Mouse (Mus musculus) liver, embryonic 13.5 days (tissue): ENCODE results near the gene Zdhhc11. TPM values are rescaled to one million over a fixed set of nuclear protein-coding genes. Genes with fewer than 3 reads are reported as not detected.
"Not testable (repeated sequence)": the region's sequence is repeated elsewhere in the genome, so short reads cannot be mapped to it uniquely, and the experiment has no call there.

Experiments
- ATAC-seq: fragments of 200-750 bp; cut with Nextera tagmentation; 2 replicates; pipeline ENCODE4 v1.8.0; 2017; ENCODE audit warnings: low read depth, mild to moderate bottlenecking, moderate number of reproducible peaks, moderate library complexity
- DNase-seq: peaks from one replicate; pipeline ENCODE4 v3.0.0; 2022
- H3K27ac ChIP-seq: fragments of 300-500 bp; sonication (generic); 2 replicates; pipeline ENCODE4 v1.5.1; 2015; ENCODE audit warnings: moderate library complexity, mild to moderate bottlenecking, inconsistent platforms
- H3K27me3 ChIP-seq: fragments of 300-500 bp; sonication (generic); 2 replicates; pipeline ENCODE4 v1.6.1; 2015; ENCODE audit warnings: mild to moderate bottlenecking, inconsistent platforms
- H3K36me3 ChIP-seq: fragments of 300-500 bp; sonication (generic); 2 replicates; pipeline ENCODE4 v1.6.1; 2015; ENCODE audit warnings: mild to moderate bottlenecking, inconsistent platforms
- H3K4me1 ChIP-seq: fragments of 300-500 bp; sonication (generic); replicated peaks from 2 replicates; pipeline ENCODE4 v1.6.1; 2015; ENCODE audit warnings: inconsistent platforms
- H3K4me2 ChIP-seq: fragments of 300-500 bp; sonication (generic); 2 replicates; pipeline ENCODE4 v1.6.1; 2015; ENCODE audit warnings: inconsistent platforms, mild to moderate bottlenecking, moderate library complexity
- H3K4me3 ChIP-seq: fragments of 300-500 bp; sonication (generic); replicated peaks from 2 replicates; pipeline ENCODE4 v1.5.1; 2015; ENCODE audit warnings: mild to moderate bottlenecking, inconsistent platforms
- H3K9ac ChIP-seq: fragments of 300-500 bp; sonication (generic); 2 replicates; pipeline ENCODE4 v1.6.1; 2015; ENCODE audit warnings: mild to moderate bottlenecking, inconsistent platforms
- H3K9me3 ChIP-seq: fragments of 300-500 bp; sonication (generic); replicated peaks from 2 replicates; pipeline ENCODE4 v1.6.1; 2016; ENCODE audit warnings: inconsistent platforms
- WGBS: fragments of 180-500 bp; shearing (Covaris S2); methylation state at CpG from one replicate; pipeline ENCODE4 v1.1.7; 2015; ENCODE audit not compliant: insufficient replicate concordance; 5-methylcytosine and 5-hydroxymethylcytosine counted together
- polyA plus RNA-seq: library from polyadenylated mRNA; unstranded; fragments of >200 nt; fragmentation: Nextera tagmentation; extraction: Ambion mirVana; gene quantifications from 2 replicates; pipeline ENCODE4 v1.2.1, GENCODE M21; 2015

Zdhhc11 gene
- polyA plus RNA-seq, 1 experiment from 2014 or later = not detected

DNA sequence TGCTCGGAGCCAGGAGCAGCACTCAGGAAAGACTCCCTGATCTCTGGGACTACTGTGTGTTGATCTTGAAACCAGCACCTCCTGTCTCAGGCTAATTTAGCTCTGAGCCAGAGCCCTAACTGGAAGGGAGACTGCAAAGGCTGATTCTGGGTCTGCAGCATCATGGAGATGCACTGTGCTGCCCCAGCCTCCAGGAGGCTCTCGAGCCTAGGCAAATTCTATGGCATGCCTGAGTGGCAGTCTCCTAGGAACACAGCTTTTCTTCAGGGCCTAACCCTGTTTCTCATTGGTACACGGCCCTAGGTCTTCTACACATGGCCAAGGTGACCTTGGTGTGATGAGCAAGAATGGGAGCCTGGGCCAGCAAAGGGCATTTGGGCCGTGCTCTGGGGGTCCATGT is 2.5 kb upstream of the Zdhhc11 start:
- Histone ChIP-seq H3K36me3 (peaks cover 45% of the 10 kb centered on the region), H3K4me1 (no peaks in the 10 kb centered on the region), H3K9ac (no peak overlapping the region), H3K9me3 (no peaks in the 10 kb centered on the region), H3K4me2 (no peak overlapping the region), H3K27me3 (no peaks in the 10 kb centered on the region), H3K27ac (no peak overlapping the region), H3K4me3 (no peak overlapping the region)
- ATAC-seq (no peak), DNase-seq (no peak)
- WGBS = 64% methylated on average over 4 of the region's 4 CpGs

DNA sequence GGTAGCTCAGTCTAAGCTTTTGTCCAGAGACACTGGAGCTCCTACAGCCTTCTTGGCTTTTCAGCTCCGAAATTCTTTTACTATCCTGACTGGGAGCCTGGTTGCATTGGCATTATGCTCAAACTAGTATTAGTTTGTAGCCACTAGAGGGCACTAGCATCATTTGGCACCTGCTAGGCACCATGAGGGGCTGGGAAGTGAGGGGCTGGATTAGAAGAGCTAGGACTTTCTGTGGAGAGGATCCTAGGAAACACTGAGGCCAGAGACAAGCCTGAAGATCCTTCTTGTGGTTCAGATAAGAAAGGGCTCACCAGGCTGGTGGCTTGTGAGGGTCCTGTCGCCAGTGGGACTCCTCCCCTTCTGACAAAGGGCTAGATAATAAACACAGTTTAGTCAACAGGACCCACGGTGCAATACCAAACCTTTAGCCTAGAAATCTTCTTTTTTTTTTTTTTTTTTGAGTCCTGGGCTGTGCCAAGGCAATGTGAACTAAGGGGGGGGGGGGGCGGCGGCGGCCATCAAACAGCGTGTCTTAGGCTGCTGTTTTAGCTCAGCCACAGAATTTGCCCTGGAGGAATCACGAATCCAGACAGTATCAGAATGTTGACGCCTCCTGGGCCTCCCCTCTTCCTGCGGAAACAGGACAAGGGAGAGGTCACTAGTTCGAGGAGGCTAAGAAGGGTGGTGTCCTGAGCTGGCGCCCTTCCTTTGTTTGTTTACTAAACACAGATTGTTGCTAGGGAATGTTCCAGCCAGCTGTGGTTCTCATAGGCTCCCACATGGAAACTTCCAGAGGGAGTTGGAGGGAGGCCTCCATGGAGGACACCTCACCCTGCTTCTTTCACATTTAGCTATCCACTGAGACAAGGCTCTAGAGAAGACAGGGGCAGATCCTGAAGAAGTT is 7.1 kb downstream of the Zdhhc11 start:
- DNase-seq (peak; percentile 32), ATAC-seq (peak; percentile 69)
- no peaks in the 10 kb centered on the region for H3K36me3 ChIP-seq
- no peak overlapping the region for H3K27ac ChIP-seq
- 15% methylated on average over 12 of the region's 12 CpGs for WGBS
- no peak overlapping the region for H3K9ac ChIP-seq
- H3K4me3 ChIP-seq = no peak overlapping the region
- peak overlapping the region; percentile 47 for H3K4me2 ChIP-seq
- H3K27me3 ChIP-seq = no peaks in the 10 kb centered on the region
- no peaks in the 10 kb centered on the region for H3K9me3 ChIP-seq
- peaks cover 12% of the 10 kb centered on the region for H3K4me1 ChIP-seq

GRCm38 (mm10) chr13:73974523-73974922 is 10.9 kb downstream of the Zdhhc11 start:
- Histone ChIP-seq H3K4me3 (no peak overlapping the region), H3K27me3 (0 out of 2 replicates have a peak, but pooled peaks cover 1% of the 10 kb centered on the region), H3K36me3 (no peaks in the 10 kb centered on the region), H3K4me2 (no peak overlapping the region), H3K27ac (no peak overlapping the region), H3K4me1 (peaks cover 20% of the 10 kb centered on the region), H3K9me3 (no peaks in the 10 kb centered on the region), H3K9ac (no peak overlapping the region)
- DNase-seq (no peak), ATAC-seq (no peak)
- WGBS = 72% methylated on average over 3 of the region's 3 CpGs

DNA sequence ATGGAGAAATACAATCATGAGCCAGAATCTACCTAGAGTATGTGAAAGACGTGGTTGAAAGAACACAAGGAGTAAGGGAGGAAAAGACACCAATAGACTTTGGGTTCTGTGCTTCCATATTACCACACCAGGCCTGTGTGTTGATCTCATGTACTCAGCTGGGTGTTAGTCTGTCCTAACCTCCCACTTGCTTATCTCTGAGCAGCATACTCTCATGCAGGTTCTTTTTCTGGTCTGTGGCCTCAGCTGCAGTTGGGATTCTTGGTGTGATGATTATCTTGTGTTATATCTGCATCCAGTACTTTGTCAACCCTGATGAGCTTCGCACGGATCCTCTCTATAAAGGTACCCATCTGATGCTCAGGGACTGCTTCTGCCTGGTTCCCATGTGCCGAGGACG is 13.3 kb downstream of the Zdhhc11 start:
- no peaks in the 10 kb centered on the region for H3K36me3 ChIP-seq
- H3K27me3 ChIP-seq = 0 out of 2 replicates have a peak, but pooled peaks cover 3% of the 10 kb centered on the region
- DNase-seq (no peak), ATAC-seq (peak; percentile 78)
- H3K4me1 ChIP-seq = peaks cover 8% of the 10 kb centered on the region
- 55% methylated on average over 5 of the region's 5 CpGs for WGBS
- H3K9ac ChIP-seq = no peak overlapping the region
- no peaks in the 10 kb centered on the region for H3K9me3 ChIP-seq
- H3K4me3 ChIP-seq = no peak overlapping the region
- H3K27ac ChIP-seq = no peak overlapping the region
- no peak overlapping the region for H3K4me2 ChIP-seq

- ATAC-seq = peak; percentile 43
- Histone ChIP-seq H3K36me3 (no peaks in the 10 kb centered on the region), H3K9me3 (no peaks in the 10 kb centered on the region), H3K4me2 (peak overlapping the region; percentile 35), H3K27ac (peak overlapping the region; percentile 31; the same call in 1 of the 2 replicates), H3K4me1 (peaks cover 19% of the 10 kb centered on the region), H3K9ac (no peak overlapping the region), H3K4me3 (no peak overlapping the region), H3K27me3 (no peaks in the 10 kb centered on the region)
- DNase-seq = no peak
- 49% methylated on average over 5 of the region's 5 CpGs for WGBS
Observed at GRCm38 (mm10) chr13:73990325-73990724, 26.7 kb downstream of the Zdhhc11 start.

GRCm38 (mm10) chr13:73990761-73991160 is 27.1 kb downstream of the Zdhhc11 start:
- Histone ChIP-seq H3K4me3 (no peak overlapping the region), H3K27ac (peak overlapping the region; percentile 31; the same call in 1 of the 2 replicates), H3K36me3 (no peaks in the 10 kb centered on the region), H3K9me3 (no peaks in the 10 kb centered on the region), H3K9ac (no peak overlapping the region), H3K4me2 (peak overlapping the region; percentile 35), H3K4me1 (peaks cover 19% of the 10 kb centered on the region), H3K27me3 (no peaks in the 10 kb centered on the region)
- peak; percentile 40 for DNase-seq
- ATAC-seq = peak; percentile 96
- 18% methylated on average over 2 of the region's 2 CpGs for WGBS

GRCm38 (mm10) chr13:73991267-73991666 is 27.6 kb downstream of the Zdhhc11 start:
- no peak for ATAC-seq
- Histone ChIP-seq H3K4me3 (no peak overlapping the region), H3K4me1 (peaks cover 19% of the 10 kb centered on the region), H3K9ac (no peak overlapping the region), H3K4me2 (no peak overlapping the region), H3K36me3 (no peaks in the 10 kb centered on the region), H3K27ac (no peak overlapping the region), H3K9me3 (no peaks in the 10 kb centered on the region), H3K27me3 (no peaks in the 10 kb centered on the region)
- WGBS = 56% methylated on average over 5 of the region's 5 CpGs
- DNase-seq = no peak

DNA sequence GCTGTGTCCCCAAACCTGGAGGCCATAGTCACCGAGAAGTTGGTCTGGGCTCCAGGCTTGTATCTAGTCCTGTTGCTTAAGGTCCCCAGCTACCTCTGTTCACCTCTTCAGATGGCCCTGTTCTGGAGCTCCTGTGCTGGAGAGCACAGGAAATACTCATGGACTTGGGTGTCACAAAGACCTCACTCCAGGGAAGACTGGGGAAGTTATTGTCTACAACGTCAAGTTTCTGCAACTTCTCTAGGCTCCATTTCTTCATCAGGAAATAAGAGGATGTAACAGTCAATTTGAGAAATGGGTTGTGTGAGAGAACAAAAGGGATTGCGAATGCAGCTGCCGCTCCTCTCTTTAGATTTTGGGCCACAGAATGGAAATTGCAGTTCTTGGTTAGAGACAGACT is 32.8 kb downstream of the Zdhhc11 start:
- Histone ChIP-seq H3K4me2 (no peak overlapping the region), H3K4me1 (peaks cover 6% of the 10 kb centered on the region), H3K27me3 (0 out of 2 replicates have a peak, but pooled peaks cover 8% of the 10 kb centered on the region), H3K4me3 (no peak overlapping the region), H3K27ac (no peak overlapping the region), H3K9me3 (no peaks in the 10 kb centered on the region), H3K9ac (no peak overlapping the region), H3K36me3 (no peaks in the 10 kb centered on the region)
- WGBS = 57% methylated on average over 4 of the region's 4 CpGs
- ATAC-seq (no peak), DNase-seq (no peak)

- no peak overlapping the region for H3K4me3 ChIP-seq
- no peak overlapping the region for H3K9ac ChIP-seq
- no peak overlapping the region for H3K4me2 ChIP-seq
- peaks cover 20% of the 10 kb centered on the region; the same call in 1 of the 2 replicates for H3K27me3 ChIP-seq
- no peak for DNase-seq
- no peaks in the 10 kb centered on the region for H3K36me3 ChIP-seq
- no peak for ATAC-seq
- H3K4me1 ChIP-seq = no peaks in the 10 kb centered on the region
- H3K9me3 ChIP-seq = no peaks in the 10 kb centered on the region
- no peak overlapping the region for H3K27ac ChIP-seq
Observed at GRCm38 (mm10) chr13:74000519-74000918, 36.9 kb downstream of the Zdhhc11 start.

- Histone ChIP-seq H3K27me3 (peaks cover 23% of the 10 kb centered on the region), H3K4me1 (no peaks in the 10 kb centered on the region), H3K9ac (no peak overlapping the region), H3K4me3 (no peak overlapping the region), H3K27ac (no peak overlapping the region), H3K36me3 (no peaks in the 10 kb centered on the region), H3K9me3 (no peaks in the 10 kb centered on the region), H3K4me2 (no peak overlapping the region)
- ATAC-seq (no peak), DNase-seq (no peak)
- 63% methylated on average over 6 of the region's 6 CpGs for WGBS
Observed at GRCm38 (mm10) chr13:74000961-74001360, 37.3 kb downstream of the Zdhhc11 start.

- Histone ChIP-seq H3K9me3 (no peaks in the 10 kb centered on the region), H3K4me3 (no peak overlapping the region), H3K4me1 (no peaks in the 10 kb centered on the region), H3K27me3 (peaks cover 27% of the 10 kb centered on the region), H3K27ac (no peak overlapping the region), H3K9ac (no peak overlapping the region), H3K36me3 (no peaks in the 10 kb centered on the region), H3K4me2 (no peak overlapping the region)
- ATAC-seq = no peak
- DNase-seq = no peak
- WGBS = 51% methylated on average over 4 of the region's 4 CpGs
Observed at GRCm38 (mm10) chr13:74001492-74001891, 37.8 kb downstream of the Zdhhc11 start.

DNA sequence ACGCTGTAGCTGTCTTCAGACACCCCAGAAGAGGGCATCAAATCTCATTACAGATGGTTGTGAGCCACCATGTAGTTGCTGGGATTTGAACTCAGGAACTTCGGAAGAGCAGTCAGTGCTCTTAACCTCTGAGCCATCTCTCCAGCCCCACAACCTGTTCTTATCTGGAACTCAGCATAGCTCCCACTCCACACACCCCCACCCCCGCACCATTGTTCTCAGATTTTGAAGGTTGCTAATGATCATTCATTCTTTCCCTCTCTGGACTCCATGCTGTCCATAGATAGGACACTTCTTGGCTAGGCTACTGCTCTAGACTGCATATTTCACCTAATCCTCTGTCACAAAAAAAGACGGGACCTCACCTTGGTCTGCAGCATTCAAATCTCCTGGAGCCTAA is 43.2 kb downstream of the Zdhhc11 start:
- H3K4me2 ChIP-seq, H3K9me3 ChIP-seq, DNase-seq, H3K9ac ChIP-seq, H3K4me3 ChIP-seq, H3K36me3 ChIP-seq, ATAC-seq, H3K27ac ChIP-seq: not testable (repeated sequence)
- peaks cover 71% of the 10 kb centered on the region for H3K27me3 ChIP-seq
- 71% methylated on average over 4 of the region's 4 CpGs for WGBS
- peaks cover 26% of the 10 kb centered on the region for H3K4me1 ChIP-seq
